Mouse (Mus musculus): ENCODE measurements around the gene Kif3b.

The Kif3b gene

DNA sequence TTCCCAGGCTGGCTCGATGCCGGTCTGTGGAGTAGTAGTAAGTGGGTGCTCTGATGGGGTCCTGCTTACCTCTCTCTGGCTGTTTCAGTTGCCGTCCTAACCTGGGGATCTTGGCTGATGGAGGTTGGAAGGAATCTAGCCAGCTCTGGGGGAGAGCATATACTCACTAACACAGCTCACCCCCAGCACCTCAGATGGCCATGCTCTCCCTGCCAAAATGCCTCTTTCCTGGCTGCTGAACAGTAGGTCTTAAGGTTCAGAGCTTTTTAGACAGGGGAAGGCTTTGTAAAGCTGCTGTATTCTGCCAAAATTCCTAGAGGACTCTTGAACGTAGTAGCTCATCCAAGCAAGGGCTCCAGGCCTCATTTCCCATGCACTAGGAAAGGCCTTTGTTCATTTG lies 6.6 kb downstream of the Kif3b start:
- peak; percentile 65 for DNase-seq (ENCODE audit: inconsistent ontology term)

DNA sequence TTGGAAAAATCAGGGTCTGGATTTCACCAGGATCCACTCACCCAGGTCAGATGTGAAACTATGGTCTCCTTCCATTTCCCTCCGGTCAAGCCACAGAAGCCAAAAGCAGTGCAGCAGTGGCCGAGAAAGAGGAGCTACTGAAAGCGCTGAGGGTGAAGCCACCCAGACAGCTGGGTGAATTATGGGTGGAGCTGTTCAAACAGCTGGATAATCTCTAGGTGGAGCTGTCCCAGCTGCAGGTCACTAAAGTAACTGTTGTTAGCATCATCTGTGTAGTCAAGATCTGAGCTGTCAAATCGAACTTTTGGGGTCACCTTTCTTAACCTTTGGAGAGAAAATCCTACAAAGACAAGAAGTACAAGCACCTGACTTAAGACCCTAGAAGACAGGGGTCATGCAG lies 7.2 kb downstream of the Kif3b start:
- no peak for DNase-seq (ENCODE audit: inconsistent ontology term)

DNA sequence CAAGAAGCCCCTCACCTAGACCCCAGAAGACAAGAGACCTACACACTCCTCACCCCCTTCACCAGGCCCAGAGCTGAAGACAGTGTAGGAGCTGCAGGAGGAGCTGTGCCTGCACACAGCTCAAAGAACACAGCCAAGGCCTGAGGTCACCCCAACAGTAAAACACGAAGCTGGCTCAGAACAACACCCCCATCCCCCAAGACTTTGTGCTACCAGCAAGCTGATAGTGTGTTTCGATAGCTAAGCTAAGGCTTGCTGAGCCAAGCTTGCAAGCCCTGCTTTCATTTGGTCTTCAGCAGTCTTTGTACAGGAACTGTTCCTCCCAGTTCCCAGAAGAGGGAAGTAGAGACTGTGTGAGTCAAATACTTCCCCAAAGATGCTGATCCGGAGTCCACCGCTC lies 7.7 kb downstream of the Kif3b start:
- DNase-seq (ENCODE audit: inconsistent ontology term), result no peak

DNA sequence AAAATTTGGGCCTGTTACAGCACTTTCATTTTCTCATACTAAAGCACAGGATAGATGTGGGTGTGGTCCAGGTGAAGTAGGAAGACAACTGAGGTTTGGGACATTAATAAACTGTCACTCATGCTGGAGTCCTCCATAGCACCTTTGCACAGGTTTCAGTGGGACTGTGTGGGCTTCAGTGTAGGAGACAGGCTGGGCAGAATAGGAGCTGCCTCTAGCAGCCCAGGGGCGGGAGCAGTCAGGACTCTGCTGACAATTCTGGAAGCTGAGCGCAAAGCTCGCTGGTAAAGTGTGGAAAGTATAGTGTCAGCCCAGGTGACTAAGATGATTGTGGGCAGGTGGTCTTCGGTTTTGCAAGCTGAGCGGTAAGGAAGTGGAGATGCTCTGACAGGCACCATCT lies 9.9 kb downstream of the Kif3b start:
- DNase-seq (ENCODE audit: inconsistent ontology term), result no peak

DNA sequence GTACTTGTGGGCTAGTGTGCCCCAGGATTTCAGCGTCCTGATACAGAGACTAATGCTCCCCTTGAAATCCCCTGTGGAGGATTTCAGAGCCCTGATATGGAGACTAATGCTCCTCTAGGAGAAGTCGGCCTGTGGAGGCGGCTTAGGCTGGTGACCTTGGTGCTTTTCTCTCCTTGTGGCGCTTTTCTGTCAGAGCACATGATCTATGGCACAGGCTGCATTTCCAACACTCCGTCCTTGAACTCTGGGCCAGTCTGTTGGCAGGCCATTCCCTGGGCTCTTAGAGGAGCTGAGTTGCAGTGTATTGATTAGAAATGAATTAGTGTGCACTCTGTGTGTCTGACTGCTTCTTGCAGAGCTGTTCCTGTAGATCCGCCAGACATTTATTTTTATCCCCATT lies 14.0 kb downstream of the Kif3b start:
- no peak for DNase-seq (ENCODE audit: inconsistent ontology term)

DNA sequence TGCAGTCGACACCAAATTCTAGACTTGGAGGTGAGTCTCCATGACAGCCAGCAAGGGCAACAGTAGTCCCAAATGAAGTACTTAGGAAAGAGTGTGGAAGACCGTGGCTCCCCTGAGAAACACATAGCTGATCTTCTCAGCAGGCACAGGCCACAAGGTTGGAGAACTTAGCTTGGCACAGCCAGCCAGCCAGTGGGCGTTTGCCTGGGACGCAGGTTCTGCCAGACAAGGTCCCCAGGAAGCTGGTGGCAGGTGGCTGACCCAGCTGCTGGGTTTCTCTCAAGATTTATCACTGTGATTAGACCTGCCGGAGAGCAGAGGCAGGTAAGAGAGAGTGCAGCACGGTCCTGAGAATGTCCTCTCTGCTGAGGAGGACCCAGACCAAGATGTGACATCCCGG lies 17.4 kb downstream of the Kif3b start:
- DNase-seq (ENCODE audit: inconsistent ontology term), result no peak

DNA sequence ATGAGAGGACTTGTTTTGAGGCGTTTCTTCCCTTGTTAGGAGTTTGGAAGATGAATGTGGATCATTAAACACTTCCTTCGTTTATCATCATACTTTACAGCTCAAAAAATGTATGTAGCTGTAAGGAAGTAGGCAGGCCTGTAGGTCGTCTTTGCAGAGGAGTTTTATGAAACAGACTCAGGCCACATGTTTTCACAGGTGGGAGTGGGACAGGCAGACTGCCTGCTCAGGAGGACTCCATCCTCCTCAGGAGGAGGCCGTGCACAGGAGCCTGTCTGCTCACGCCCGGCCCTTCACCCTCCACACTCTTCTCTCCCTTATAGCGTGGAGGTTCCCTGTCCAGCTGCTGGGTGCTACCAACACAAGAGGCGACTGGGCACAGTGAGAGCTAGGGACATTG lies 17.9 kb downstream of the Kif3b start:
- no peak for DNase-seq (ENCODE audit: inconsistent ontology term)

DNA sequence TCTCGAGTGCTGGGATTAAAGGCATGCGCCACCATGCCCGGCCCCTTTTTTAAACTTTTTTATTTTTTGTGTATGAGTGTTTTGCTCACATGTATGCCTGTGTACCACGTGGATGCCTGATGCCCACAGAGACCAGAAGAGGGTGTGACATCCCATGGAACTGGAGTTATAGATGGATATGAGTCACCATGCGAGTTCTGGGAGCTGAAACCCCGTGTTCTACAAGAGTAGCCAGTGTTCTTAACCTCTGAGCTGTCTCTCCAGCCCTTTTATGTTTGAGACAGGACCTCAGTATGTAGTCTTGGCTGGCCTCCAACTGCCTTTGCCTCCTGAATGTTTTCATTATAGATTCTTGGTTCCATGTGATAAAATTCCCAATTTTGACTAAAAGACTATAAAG lies 19.0 kb downstream of the Kif3b start:
- DNase-seq (ENCODE audit: inconsistent ontology term), result peak; percentile 31

DNA sequence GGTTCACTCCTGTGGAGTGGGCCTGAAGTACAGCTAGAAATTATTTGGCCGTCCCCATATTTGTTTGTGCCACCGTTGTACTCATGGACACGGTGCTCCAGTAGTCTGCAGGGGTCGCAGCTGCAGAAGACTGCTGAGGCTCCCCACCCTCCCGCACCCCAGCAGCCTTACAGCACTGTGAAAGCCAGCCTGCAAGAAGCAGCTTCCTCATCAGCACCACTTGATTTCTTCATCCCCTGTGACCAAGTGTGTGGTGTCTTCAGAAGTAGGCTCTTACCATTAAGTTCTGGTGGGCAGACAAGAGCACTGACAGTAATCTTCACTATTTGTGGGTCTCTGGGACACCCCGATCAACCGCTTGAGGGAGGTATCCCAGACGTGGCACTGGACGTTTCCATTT lies 21.7 kb downstream of the Kif3b start:
- no peak for DNase-seq (ENCODE audit: inconsistent ontology term)

DNA sequence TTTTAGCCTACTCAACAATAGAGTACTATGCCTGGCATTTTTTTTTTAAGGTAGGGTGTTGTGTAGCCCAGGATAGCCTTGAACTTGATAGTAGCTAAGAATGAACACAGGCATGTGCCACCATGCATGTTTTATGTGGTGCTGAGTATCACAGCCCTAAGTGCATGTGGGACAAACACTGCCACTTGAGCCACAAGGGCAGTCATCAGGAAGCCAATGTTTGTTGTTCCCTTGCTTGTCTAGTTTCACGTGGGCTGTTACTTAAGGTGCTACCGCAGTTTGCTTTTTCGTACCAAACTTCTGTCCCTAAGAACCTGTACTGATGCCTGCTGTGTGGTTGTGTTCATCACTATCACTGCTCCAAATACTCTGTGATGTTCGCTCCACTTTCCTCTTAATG lies 27.2 kb downstream of the Kif3b start:
- no peak for DNase-seq (ENCODE audit: inconsistent ontology term)

DNA sequence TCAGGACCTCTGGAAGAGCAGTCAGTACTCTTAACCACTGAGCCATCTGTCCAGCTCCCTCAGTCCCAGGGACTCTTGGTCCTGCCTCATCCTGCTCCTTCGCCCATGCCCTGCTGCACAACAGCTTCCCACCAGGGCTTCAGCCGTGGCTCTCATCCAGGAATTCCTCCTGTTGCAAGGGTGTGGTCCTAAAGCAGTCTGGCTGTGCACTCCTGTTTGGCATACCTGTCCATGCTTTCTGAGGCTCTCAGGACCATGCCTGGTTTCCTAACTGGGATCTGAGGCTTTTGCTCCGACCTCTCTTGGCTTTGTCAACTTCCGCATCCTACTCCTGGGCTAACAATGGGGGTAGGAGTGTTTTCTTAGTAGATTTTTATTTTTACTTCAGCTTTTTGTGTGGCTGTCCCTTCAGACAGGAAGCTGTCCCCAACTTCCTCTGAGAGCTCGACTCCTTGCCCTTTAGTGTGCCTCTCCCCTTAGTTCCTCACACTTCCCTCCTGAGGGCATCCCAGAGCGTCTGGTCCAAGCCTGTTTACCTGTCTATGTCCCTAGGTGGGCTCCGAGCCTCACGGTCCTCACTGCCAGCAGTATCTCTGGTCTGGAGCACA lies 27.9 kb downstream of the Kif3b start:
- no peak for DNase-seq (ENCODE audit: inconsistent ontology term)

DNA sequence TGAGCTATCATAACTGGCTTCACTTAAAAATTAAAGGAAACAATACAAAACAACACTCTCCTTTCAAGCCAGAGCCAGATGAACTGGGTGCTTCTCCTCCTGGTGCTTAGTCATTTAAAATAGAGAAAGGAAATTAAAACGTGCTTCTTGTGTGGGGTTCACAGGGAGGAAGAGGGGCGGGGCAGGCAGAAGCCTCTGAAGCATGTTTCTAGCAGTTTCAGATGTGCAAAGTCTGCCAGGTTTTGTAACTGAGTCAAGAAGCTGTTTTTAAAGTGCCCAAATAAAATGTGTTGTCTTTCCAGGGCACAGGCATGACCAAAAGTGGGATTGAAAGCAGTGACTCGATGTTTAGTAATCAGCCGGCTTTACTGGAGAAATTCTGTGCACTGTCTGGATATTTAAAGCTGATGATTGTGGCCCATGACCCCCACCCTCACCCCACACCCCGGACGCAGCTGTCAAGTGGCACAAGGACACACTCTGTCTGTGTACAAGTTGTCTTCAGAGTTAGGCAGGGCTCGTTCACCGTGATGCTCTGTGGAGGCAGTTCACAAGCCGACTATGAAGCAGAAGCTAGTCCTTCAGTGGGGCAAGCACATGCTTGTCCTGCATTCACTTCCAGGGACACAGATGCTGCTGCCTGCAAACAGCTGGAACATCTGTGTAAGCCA lies 34.6 kb downstream of the Kif3b start:
- DNase-seq (ENCODE audit: inconsistent ontology term), result no peak

DNA sequence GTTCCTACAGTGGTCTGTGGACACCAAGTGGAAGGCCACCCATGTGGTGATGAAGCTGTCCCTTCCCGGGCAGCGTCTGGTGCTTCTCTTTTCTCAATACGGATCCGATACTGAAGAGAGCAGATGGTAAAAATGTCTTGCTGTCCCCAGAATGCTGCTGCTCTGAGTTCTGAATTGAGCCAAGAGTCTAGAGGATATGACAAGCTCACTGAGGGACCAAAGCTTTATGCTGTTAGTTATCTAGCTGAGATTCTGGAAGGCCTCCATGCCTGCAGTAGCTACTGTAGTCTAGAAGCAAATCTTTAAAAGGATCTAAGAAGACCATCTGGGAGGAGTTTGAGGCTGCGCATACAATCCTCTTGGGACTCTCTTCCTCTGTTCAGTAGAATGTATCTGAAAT lies 41.1 kb downstream of the Kif3b start:
- DNase-seq (ENCODE audit: inconsistent ontology term), result no peak

DNA sequence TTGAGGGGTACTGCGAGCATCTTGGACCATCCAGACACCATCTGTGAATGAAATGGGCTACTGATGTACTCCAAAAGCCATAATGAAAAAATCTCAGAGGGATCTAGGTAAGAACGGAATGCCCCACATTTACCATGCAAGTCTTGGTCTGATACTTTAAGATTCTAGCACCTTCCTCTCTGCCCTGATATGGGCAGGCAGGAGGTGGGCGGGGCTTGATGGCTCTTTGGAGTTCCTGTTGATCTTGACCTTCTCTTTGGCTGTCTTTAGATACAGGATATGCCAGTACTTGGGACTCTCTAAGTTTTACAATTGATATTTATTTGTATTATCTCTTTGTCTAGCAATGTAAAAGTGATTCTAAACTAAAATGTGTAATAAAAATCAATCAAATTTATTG lies 41.8 kb downstream of the Kif3b start:
- no peak for DNase-seq (ENCODE audit: inconsistent ontology term)

DNA sequence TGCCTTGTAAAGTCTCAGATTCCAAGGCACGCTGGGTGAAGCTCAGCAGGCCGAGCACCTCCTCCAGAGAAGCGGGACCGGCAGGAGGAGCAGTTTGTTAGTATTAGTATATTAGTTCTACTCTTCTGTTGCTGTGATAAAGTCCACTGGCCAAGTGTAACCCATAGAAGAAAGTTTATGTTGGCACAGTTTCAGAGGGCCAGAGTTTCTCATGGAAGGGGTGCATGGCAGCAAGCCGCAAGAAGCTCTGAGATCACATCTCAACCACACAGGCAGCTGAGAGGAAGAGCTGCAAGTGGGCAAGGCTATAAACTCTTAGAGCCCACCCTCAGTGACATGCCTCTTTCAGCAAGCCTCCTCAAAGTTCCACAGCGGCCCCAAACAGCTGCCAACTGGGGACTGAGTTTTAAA lies 42.6 kb downstream of the Kif3b start:
- DNase-seq (ENCODE audit: inconsistent ontology term), result no peak

DNA sequence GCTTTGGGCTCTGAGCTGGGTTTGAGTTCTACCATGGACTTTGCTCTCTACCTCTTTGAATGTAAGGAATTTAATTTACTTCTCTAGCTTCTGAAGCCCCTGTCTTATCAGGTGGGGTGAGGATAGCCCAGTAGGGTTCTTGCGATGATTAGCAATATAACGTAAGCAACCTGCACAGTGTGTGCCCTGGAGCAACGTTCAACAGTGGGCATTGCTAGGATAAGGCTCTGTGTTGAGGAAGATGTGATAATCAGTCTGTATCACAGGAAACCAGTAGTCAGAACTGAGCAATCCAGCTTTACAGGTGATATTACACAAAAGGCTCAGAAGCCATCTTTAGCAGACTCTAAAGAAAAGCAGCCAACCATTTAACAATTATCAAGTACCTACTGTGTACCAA lies 43.1 kb downstream of the Kif3b start:
- DNase-seq (ENCODE audit: inconsistent ontology term), result no peak

DNA sequence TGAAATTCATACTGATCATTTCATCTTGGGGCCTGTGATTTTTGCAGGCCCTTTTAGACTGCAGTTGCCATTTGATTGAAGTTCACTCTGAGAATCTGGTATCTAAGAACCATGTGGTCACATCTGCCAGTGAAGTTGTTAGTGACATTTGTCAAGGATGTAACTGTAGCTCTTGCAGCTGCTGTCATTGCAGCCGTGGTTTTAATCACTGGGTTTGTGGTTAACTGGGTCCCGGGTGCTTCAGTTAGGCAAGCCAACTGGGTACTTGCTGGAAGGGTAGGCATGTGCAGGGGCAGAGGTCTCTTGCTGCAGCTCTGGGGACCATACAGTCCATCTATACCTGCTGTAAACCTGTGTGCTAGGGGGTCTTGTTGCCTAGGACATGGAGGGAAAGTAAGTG lies 44.9 kb downstream of the Kif3b start:
- no peak for DNase-seq (ENCODE audit: inconsistent ontology term)

DNA sequence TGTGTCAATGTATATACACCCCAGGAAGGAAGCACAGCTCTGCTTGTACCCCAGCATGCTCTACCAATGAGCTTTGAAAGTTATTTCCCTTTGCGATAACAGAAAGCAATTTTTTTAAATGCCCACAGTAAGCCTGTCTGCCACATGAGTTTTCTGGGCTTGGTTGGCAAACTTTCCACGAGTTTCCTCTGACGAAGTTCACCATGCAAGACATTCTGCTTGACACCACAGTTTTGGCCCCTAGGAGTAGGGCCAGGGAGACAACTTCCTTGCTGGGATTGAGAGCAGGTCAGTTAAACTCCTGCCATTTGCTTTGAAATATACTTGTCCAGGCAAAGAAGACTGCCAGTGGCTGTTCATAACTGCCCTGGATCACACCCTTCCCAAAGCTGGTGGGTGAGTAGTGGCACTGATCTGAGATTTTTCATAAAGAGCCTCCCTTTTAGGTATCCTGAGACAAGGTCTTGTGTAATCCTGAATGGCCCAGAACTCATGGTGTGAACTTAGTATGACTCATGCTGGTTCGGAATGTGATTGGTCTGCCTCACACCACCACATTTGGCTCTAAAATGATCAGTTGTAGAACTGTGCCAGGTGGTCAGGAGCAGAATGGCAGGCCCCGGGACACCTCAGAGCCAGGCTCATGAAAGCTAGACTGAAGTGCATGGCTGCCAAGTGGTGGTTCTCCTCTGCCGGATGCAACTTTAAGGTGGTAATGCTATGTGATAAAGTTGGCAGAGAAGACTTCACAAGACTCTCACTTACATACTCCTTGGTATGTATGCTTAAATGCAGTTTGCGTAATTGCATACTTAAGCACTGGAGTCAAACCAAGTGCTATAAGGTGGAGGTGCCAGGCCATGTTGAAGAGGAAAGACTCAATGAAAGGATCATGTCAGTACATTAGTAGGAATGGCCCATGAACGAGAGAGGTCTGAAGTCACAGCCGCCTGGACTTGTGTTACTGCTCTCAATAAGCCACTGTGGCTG lies 47.4 kb downstream of the Kif3b start:
- peak; percentile 70 for DNase-seq (ENCODE audit: inconsistent ontology term)

DNA sequence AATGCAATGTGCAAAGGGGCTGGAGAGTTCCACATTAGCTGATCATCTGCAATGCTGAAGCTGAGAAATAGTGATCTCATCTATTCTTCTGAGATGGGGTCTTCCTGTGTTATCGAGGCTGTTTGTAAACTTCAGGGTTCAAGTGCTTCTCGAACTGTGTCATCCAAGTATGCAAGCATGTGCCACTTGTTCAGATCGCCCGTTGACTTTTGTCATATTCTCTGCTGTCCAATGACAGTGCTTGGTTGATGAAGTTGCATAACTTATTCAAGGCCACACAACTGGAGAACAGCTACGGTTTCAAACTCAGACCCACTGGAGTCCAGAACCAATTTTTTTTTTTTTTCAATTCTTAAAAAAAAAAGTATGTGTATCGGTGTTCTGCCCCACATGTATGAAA lies 51.0 kb downstream of the Kif3b start:
- DNase-seq (ENCODE audit: inconsistent ontology term), result no peak

DNA sequence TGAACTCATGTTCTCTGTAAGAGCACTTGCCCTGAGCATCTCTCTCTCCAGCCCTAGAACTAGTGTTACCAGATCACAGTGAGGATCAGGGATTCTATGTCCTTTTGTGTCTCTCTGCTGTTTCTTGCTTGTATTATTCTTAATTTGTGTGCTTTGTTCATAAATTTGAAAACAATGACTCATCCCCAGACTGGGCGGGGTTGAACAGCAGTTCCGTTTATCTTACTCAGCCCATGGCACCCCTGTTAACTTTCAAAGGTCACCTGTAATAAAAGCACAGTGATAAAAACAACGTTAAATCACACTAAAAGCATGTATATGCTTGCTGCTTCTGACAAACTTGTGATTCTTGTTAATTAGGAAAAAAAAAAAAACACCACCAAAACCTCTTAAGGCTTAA lies 51.4 kb downstream of the Kif3b start:
- no peak for DNase-seq (ENCODE audit: inconsistent ontology term)

DNA sequence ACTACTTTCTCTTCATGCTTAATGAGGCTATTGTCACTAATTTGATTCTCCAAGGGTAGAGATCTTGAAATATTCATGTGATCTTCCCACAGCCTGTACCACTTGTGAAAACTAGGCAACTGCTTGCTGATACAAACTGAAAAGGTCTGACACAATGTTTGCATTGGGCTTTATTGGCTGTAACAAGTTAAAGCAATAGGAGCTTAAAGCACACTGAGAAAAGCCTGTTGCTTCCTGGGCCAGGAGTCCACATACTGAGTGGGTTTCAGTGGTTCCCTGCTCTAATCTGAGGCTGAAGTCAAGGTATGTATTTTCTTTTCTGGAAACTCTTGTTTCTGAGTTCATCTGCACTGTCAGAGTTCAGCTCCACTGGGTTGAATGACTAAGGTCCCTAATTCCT lies 52.0 kb downstream of the Kif3b start:
- DNase-seq (ENCODE audit: inconsistent ontology term), result no peak

DNA sequence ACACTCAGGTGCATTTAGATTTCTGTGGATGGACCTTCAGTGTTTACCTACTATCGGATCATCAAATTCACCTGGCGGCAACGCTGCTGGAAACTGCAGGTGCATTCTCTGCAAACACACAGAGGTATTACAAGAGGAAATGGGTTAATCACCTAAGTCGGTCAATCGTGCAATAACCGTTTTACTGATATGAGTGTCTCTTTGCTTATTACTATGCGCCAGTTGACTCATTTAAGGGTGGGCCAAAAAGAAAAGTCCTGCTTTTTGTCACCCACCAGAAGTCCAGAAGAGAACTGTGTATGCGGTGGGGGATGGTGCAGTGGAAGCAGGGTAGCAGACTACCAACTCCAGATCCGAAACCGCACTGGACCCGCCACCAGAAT lies 53.8 kb downstream of the Kif3b start:
- no peak for DNase-seq (ENCODE audit: inconsistent ontology term)

Measured in Muller cell, postnatal 12 days (primary cell).